Mouse (Mus musculus): Measurements from ENCODE around the gene Cmtm1.
"Not testable (repeated sequence)": the region's sequence is repeated elsewhere in the genome, so short reads cannot be mapped to it uniquely, and the experiment has no call there.

DNA sequence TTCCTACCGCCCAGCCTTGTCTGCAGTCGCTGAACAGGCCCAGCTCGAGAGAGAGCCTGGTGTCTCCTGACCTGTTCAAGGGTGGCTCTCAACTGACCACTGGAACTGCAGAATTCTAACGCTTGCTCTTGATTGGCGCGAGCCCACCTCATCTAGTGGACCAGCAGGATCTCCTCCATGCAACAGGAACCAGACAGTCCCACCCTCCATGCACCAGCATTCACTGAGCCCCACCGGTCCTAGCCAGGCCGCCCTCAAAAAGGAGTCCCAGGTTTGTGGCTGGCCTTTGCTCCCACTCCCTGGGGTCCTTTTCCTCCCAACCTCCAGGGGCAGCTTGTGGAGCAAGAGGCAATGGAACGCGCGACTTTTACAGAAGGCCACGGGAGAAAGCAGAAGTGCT is 16.9 kb downstream of the Cmtm1 start, which contains the start of gene Cmtm2a:
- TF ChIP-seq GATA1 (IDR thresholded peaks at IDR 0.05; ENCODE audit: borderline replicate concordance, low read length); FLI1 (IDR thresholded peaks at IDR 0.05; ENCODE audit: low read length): not testable (repeated sequence)
